Mouse (Mus musculus): ENCODE measurements at regions not wholly inside any gene's neighbourhood (a gene's known extent, or its start where the extent isn't known, plus 50 kb on each side); places are given as distances from the start of the nearest gene placed in this dataset.
"Not testable (repeated sequence)": the region's sequence is repeated elsewhere in the genome, so short reads cannot be mapped to it uniquely, and the experiment has no call there.

DNA sequence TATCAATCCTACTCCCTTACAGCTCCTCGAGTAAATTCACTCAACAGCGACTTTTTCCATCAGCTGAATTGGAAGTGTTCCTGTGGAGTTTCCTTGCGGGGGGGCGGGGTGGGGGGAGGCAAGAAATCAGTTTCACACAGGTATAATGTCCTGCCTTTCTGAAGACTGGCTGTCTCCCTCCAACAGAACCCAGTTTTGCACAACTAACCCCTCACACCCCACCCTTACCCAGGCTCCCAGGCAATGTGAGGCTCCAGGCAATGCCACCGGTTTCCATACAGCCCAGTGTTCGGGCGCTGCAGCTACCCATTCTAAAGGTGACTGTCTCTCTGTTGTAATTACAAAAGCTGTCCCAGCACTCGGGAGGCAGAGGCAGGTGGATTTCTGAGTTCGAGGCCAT is 95.1 kb upstream of the Map3k1 start:
- 81% methylated on average over 9 of the region's 9 CpGs for WGBS
- no peak for DNase-seq (ENCODE audit: low read depth, low spot score)

- no peak for DNase-seq (ENCODE audit: low read depth, low spot score)
- WGBS: 68% methylated on average over 16 of the region's 17 CpGs
Measured at GRCm38 (mm10) chr13:111904616-111905212, 95.9 kb upstream of the Map3k1 start.

- no peak for DNase-seq (ENCODE audit: low read depth, low spot score)
- WGBS: 60% methylated on average over 10 of the region's 10 CpGs
Measured at GRCm38 (mm10) chr13:111905213-111905701, 96.5 kb upstream of the Map3k1 start.

DNA sequence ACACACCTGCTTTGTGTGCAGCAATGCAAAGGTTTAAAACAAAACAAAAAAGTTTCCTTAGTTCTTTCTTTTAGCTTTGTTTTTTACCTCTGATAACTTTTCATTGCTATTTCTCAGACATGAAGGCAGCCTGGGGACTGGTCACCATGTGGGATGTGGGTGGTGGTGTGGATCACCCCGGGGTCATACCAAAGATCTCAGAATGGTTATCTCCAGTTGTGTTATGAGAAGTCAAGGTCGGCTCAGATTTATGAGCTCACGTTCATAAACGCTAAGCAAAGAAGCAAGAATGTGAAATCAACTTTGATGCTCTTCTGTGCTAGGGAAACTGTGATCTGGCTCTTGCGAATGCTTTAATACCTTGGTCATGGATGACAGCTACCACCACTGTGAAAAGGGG is 102.3 kb upstream of the Map3k1 start:
- 74% methylated on average over 5 of the region's 5 CpGs for WGBS

DNA sequence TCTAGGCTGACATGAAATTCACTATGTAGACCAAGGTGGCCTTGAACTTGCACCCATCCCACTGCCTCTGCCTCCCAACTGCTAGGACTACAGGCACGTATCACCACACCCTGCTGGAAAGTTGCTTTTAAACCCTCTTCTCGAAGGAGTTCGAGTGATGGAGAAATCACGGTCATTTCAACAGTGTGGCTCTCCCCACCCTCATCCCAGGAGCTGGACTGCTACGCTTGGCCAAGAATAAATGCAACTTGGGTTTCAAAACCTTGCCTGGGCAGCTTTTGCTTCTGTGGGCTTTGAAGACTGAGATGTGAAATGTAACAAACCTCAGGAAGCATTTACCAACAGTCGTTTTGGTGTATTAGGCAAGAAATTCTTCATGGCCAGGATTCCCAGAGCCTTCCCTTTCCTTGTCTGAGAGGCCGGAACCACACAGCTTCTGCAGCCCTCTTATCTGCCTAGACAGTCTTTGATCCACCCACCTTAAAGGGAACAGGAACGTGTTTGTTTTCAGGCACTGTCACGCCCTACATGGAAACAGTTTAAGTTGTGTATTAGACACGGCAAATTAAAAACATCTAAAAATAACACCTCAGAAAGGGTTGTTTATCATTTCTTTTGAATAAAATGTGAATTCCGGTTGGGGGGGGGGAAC is 103.0 kb upstream of the Map3k1 start:
- WGBS: 59% methylated on average over 11 of the region's 11 CpGs
- no peak for DNase-seq (ENCODE audit: low read depth, low spot score)

More for the DNA sequence above, 102.3 kb upstream of the Map3k1 start:
- DNase-seq (ENCODE audit: low read depth, low spot score): no peak

DNA sequence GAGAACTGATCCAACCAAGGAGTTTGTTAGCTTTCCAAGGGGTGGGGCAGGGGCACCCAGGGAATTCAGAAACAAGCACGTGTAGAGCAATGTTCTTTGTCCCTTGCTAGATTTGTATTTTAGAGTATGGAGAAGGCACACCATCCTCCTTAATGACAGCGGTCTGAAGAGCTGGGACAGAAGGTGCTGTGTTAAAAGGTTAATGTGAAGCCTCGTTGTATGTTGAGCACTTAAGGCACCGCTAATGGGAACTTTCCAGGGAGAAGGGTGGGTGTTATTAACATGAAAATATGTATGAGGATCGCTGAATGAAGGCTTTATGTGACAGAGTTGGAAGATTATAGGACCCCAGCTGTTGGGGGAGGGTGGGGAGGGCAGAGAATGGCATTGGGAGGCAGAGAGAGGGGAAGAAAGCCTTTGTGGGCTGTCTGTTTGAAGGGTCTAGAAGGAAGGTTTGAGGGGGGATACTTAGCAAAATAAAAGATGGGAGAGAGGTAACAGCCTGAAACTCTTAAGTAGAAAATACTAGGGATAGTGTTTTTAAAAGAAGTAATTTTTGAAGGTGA is 105.6 kb upstream of the Map3k1 start:
- WGBS: 59% methylated on average over 5 of the region's 5 CpGs
- DNase-seq (ENCODE audit: low read depth, low spot score): no peak

DNA sequence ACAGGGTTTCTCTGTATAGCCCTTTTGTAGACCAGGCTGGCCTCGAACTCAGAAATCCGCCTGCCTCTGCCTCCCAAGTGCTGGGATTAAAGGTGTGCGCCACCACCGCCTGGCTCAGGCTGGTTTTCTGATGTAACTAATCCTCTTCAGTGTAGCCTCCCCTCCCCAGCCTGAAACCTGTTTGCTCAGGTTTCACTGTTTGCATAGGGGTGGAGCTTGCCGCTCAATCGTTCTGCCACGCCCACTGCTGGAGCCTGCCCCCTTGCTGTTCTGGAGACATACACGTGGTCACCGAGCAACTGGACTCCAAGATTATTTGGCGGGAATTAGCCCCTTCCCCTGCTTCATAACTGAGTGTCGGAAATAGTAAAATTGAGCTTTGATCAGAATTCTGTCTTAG is 110.6 kb upstream of the Map3k1 start:
- DNase-seq (ENCODE audit: low read depth, low spot score): not testable (repeated sequence)
- WGBS: 43% methylated on average over 11 of the region's 11 CpGs

- no peak for DNase-seq (ENCODE audit: low read depth, low spot score)
- WGBS: 83% methylated on average over 2 of the region's 2 CpGs
Measured at GRCm38 (mm10) chr13:111920534-111920933, 111.7 kb upstream of the Map3k1 start.

DNA sequence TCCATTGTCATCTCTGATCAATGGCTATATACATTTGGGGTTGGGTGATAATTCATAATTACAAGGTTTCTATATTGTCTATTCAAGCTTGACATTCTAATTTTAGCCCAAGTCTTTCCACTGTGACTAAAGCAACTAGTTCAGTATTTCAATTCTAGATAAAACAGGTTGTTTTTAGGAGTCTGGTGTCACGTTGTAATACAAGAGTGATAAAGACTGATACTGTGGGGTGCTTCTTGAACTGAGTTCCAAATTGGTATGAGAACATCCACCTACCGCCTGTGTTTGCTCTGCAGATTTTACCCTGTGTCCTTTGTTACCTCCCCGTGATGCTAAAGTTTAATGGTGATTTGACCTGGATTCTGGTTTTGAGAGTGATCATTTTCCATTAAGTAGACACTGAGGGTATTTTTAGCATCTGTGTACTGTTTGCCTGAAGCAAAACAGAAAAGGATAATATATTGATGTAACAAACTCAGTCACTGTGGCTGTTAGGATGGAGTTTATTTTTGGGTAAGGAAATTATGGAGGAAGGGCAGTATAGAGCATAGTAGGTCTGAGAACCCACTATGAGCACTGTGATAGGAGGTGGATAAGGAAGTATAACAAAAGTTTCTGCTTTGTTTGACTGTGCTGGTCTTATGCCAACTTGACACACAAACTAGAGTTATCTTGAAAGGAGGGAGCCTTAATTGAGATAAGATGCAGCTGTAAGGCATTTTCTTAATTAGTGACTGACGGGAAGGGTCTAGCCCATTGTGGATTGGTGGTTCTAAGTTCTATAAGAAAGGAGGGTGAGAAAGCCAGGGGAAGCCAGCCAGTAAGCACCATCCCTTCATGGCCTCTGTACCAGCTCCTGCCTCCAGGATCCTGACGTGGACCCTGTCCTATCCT is 112.6 kb upstream of the Map3k1 start:
- WGBS: 88% methylated on average over 5 of the region's 5 CpGs
- no peak for DNase-seq (ENCODE audit: low read depth, low spot score)

GRCm38 (mm10) chr13:111925349-111925748 is 116.6 kb upstream of the Map3k1 start:
- no peak for DNase-seq (ENCODE audit: low read depth, low spot score)
- 77% methylated on average over 7 of the region's 7 CpGs for WGBS

- no peak for DNase-seq (ENCODE audit: low read depth, low spot score)
Measured at GRCm38 (mm10) chr13:111926801-111927200, 118.0 kb upstream of the Map3k1 start.

GRCm38 (mm10) chr13:111927489-111927888 is 118.7 kb upstream of the Map3k1 start:
- no peak for DNase-seq (ENCODE audit: low read depth, low spot score)
- WGBS: 64% methylated on average over 3 of the region's 3 CpGs

More at GRCm38 (mm10) chr13:111926801-111927200, 118.0 kb upstream of the Map3k1 start:
- 85% methylated on average over 8 of the region's 8 CpGs for WGBS

GRCm38 (mm10) chr13:111928636-111929544 is 120.1 kb upstream of the Map3k1 start:
- 82% methylated on average over 9 of the region's 9 CpGs for WGBS
- no peak for DNase-seq (ENCODE audit: low read depth, low spot score)

DNA sequence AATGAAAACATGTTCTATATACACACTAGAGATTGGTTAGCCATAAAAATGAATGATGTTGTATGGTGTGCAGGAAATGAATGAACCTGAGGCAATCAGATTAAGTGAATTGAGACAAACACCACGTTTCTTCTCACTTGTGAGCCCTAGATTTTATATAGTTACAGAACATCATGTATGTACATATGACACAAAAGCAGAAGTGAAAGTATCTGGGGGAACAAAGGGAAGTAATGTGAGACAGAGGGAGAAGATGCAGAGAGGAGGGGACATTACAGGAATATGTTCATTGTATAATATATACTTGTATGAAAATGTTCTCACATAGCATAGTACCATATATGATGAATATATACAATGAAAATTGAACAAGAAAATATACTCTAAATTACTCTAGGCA is 121.1 kb upstream of the Map3k1 start:
- no peak for DNase-seq (ENCODE audit: low read depth, low spot score)
- 30% methylated on average over 1 of the region's 1 CpGs for WGBS

DNA sequence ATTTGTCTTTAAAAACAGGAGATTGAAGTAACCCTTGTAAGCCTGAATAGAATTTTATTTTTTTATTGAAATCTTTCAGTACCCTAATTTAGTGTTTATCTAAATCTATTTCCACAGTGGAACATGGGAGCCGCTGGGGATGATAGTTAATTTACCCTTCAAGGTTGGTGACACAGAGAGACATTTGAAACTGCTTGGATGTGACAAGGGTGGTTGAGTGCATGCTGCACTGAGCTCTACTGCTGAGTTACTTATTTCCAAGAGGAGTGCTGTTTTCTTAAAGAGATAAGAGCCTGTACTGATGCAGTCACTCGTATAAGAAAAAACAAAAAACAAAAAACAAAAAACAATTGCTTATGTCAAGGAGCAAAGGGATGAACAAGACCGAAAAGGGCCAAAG is 123.7 kb upstream of the Map3k1 start:
- WGBS: 85% methylated on average over 3 of the region's 3 CpGs
- DNase-seq (ENCODE audit: low read depth, low spot score): no peak

- WGBS: 36% methylated on average over 8 of the region's 8 CpGs
Measured at GRCm38 (mm10) chr13:111933526-111934240, 124.9 kb upstream of the Map3k1 start.

DNA sequence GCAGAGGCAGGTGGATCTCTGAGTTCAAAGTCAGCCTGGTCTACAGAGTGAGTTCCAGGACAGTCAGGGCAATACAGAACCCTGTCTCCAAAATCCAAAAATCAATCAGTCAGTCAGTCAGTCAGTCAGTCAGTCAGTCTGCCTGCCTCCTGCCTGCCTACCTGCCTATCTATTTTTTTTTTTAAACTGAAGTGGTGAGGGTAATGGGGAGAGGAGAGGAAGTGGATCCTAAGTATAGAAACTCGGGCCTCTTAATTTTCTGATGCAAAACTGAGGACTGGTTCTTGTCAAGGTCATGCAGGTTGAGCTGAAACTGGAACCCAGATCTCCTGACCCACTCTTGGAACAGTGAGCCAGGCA is 126.9 kb upstream of the Map3k1 start:
- WGBS: 62% methylated on average over 1 of the region's 1 CpGs
- DNase-seq (ENCODE audit: low read depth, low spot score): no peak

More at GRCm38 (mm10) chr13:111933526-111934240, 124.9 kb upstream of the Map3k1 start:
- DNase-seq (ENCODE audit: low read depth, low spot score): no peak

GRCm38 (mm10) chr13:111936081-111936857 is 127.5 kb upstream of the Map3k1 start:
- no peak for DNase-seq (ENCODE audit: low read depth, low spot score)
- 24% methylated on average over 9 of the region's 9 CpGs for WGBS

All from large intestine, adult 2 months (tissue).